Mouse (Mus musculus) adrenal gland, adult 2 months (tissue): ENCODE results near the gene Col5a3. TPM values are rescaled to one million over a fixed set of nuclear protein-coding genes. Genes with fewer than 3 reads are reported as not detected.

Experiments
- DNase-seq: peaks from one replicate; pipeline ENCODE4 v3.0.0; 2021
- polyA plus RNA-seq: library from polyadenylated mRNA; depleted of rRNA; stranded (reverse); fragments of >200 nt; gene quantifications from 2 replicates; pipeline ENCODE4 v1.2.3, GENCODE M21; 2012
- total RNA-seq, 2 experiments: library from RNA; stranded (reverse); gene quantifications; 2 replicates each; pipeline ENCODE4 v1.2.3; 2021

The Col5a3 gene
- total and polyA plus RNA-seq, 3 experiments, result 78.4 to 293 (median 110) TPM

DNA sequence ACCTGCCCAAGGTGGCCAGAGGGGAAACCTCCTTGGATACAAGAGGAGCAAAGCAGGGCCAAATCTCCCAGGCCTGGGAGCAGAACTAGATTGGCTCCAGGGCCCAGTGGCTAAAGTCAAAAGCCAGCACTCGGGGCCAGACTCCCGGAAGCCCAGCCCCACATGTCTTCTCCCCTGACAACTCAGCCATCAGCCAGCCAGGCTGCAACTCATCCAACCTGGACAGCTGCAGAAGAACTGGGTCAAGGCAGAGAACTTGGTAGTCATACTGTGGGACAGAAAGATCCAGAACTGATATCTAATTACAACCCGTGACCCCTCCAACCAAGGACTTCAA is 9.7 kb downstream of the Col5a3 start:
- peak; percentile 86 for DNase-seq

DNA sequence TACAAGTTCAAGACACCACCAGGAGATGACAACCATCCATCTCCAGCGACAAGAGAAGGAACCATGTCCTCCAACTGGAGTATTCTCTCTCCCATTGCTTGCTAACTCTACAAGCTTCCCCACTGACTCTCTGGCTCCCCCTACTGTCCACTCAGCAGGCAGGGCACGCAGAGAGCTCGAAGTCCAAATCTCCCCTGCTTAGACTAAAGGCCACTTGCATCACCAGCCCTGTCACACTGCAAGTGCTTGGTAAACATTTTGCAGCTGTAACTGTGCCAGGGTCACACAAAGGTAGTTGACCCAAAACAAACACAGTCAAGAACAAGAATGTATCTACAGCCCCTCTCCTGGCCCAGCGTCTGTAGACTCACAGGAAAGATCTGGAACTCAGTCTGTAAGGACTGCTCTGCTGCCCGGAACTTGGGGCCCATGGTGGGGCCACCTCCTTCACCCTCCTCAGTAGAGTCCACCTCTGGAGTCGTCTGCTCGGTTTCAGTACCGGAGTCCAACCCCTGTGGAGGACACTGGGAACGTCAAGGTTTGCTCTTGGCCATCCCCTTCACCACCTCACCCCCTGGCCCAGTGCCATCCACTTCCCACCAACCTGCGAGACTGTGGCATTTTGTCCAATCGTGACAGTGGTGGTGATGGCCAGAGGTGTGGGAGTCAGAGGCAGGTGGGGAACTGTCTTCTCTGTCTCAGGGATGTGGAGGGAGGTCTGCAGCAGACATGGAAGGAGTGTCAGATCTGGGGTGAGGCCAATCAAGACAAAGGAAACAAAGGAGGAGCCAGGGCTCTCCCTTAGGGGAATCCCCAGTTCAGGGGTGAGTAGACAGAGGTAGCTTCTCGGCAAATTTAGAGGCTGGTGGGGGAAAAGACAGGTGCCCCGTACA is 10.4 kb downstream of the Col5a3 start:
- peak; percentile 90 for DNase-seq

DNA sequence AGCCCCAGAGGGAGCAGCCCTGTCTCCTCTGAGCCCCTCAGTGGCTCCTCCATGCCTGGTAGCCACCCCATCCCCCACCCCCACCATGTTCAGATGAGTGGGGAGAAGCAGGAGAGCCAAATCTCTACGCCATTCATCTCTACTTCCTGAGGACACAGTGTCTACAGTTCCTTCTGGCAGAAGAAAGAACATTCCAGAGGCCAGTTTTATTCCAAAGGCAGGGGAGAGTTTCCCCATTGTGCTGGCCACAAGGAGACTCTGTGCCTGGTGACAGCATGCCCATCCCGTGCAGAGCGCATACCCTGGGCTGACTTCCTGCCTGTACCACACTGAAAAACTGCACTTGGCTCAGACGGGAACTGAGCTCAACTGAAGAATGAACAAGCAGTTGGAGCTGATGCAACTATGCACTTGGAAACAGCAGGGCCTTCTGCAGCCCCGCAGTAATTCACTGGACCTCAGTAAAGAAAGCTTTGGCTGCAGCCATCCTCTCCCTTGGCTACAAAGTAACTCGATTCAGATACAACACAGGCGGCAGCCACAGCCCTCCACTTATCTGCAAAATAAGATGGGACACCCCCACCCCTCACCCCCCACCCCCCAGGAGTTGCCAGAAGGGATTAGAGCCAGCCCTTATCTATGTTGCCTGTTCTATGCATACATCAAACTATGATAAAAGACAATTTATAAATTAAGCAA is 20.6 kb downstream of the Col5a3 start:
- DNase-seq, result peak; percentile 36

DNA sequence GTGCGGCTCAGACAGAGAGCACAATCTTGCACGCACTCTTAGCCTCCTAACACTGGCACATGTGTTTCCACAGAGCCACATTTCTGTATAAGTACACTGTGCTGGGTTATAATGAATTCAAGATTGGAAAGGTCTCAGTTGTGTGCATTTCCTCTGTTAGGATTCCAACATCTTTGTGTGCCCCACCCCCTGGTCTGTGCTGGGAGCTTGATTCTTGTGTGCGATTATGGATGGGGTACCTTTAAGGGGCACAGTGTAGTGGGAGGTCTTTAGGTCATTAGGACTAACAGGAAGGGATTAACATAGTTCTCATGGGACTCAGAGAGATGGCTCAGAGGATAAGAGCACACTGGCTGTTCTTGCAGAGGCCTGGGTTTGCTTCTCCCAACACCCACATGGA is 24.5 kb downstream of the Col5a3 start:
- DNase-seq, result no peak

DNA sequence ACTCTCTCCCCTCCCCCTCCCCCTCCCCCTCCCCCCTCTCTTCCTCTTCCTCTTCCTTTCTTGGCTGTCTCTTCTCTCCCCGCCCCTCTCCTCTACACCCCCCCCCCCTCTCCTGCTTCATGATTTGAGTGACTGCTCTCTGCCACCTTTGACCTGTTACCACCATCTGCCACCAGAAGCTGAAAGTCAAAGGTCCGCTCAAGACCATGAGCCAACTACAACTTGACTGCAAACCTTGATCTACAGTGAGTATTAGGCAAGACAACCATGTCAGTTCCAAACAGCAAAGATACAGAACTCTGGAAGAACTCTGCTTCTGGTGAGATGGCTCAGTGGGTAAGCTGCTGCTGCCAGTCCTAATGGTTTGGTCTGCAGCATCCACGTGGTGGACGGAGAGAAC is 25.2 kb downstream of the Col5a3 start:
- no peak for DNase-seq

DNA sequence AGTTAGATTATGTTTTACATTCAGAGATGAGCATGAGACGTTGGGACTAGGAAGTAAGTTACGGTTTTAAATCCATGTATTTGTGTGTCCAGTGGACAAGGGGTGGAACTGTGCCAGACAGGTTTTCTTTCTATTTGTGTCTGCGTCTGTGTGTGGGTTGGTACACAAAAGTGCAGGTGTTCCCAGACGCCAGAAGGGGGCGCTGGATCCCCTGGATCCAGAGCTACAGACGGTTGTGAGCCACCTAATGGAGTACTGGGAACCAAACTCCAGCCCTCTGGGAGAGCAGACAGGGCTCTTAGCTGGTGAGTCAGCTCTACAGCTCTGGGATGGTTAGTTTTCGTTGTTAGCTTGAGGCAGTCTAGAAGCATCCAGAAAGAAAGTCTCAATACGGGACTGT is 26.9 kb downstream of the Col5a3 start:
- no peak for DNase-seq

DNA sequence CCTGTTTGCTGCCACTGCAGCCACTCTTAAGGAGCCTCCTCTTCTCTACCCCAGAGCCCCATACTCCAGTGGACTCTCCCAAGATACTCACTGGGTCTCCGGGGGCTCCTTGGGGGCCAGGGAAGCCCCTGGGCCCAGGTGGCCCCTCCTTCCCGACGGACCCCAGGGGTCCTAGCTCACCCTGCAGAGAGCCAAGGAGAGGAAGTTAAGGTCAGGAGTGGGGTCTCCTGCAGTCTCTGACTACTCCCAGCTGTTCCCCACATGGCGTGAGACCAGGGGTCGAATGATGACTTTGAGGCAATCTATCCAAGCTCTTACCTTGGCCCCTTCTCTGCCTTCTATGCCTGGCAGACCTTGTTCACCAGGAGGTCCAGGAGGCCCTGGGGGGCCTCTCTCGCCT is 29.8 kb downstream of the Col5a3 start:
- no peak for DNase-seq

DNA sequence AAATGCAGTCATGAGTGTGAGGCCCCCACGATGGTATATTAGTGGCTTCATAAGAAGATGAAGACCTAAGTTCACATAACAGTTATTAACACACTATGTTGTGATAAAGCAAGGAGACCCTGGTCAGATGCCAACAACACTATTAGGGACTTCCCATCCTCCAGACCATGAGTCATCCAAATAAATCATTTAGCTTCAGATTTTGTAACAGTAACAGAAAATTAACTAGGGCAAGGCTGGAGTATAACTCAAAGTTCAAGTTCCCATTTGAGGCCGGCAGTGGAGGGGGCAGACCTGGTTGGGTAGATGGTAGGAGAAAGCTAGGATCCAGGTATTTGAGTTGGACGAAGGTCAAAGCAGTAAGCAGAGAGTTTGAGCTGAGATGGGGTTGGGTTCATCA is 33.6 kb downstream of the Col5a3 start:
- peak; percentile 60 for DNase-seq

DNA sequence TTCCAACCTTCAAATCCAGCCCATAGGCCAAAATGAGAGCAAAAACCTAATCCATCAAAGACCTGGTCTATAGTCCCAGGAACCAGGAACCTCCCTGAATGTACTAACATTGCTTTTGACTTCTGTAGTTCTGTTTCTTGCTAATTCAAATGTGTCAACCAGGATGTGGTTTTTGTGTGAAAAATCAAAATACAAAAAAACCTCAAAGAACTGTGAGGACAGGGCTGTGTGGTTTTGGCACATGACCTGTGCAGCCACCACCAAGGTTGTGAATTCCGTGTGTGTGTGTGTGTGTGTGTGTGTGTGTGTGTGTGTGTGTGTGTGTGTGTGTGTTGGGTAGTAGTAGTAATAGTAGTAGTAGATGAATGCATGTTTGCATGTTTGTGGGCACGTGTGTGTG is 49.6 kb downstream of the Col5a3 start:
- DNase-seq, result no peak

DNA sequence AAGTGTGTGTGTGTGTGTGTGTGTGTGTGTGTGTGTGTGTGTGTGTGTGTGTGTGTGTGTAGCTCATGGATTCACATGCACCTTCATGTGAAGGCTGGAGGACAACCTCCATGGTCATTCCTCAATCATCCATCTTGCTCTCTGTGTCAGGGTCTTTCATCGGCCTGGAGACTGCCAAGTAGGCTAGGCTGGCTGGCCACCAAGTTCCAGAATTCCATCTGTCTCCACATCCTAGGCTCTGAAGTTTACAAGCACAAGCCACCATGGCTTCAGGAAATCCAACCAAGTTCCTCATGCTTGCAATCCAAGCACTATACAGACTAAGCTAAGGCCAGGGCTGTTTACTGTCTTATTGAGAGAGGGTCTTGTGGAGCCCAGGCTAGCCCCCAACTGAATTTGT is 51.8 kb downstream of the Col5a3 start:
- DNase-seq, result no peak

DNA sequence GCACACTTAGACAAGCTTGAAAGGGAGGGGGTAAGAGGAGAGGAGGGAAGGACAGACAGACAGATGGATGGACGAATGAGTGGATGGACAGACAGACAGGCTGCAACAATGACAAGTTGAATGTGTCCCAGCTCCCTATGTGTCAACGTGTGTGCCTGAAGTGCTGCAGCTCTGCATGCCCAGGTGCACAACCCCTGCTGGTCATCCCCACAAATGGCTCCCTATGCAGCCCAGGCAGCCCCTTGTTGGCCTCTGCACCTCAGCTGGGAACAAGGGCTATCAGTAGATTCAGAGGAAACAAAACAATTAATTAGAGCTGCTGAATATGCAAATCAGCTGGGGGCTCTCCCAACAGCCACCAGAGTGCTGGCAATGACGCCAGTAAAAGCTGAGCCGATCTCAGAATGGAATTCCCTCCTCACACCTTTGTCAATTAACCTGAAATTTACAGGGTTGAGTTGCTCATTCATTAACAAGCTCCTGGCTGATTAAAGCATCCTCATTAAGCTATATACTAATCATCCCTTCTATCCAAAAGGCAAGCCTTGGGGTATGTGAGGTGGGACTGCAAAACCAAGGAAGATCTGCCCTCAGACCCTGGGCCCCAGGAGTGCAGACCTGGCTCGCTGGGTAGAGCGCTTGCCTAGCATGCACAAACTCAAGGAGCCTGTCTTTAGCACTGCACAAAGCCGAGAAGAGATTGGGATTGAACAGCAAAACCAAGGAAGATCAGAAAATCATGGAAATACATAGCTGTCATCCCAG is 52.5 kb downstream of the Col5a3 start:
- DNase-seq, result no peak

DNA sequence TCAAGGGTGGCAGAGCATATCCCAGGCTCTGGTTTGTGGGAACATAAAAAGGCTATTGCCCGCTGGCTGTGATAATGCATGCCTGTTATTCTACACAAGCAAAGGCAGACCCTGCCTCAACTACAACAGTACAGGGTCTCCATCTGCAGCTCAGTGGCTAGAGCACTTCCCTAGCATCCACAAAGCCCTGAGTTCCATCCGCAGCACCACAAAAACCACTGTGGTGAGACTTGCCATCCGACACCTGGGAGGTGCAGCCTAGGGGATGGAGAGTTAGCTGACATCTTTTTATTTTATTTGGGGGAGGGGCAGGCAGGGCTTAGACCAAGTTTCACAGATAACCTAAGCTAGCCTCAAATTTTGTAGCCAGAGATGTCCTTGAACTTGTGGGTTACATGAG is 53.5 kb downstream of the Col5a3 start:
- DNase-seq, result no peak

DNA sequence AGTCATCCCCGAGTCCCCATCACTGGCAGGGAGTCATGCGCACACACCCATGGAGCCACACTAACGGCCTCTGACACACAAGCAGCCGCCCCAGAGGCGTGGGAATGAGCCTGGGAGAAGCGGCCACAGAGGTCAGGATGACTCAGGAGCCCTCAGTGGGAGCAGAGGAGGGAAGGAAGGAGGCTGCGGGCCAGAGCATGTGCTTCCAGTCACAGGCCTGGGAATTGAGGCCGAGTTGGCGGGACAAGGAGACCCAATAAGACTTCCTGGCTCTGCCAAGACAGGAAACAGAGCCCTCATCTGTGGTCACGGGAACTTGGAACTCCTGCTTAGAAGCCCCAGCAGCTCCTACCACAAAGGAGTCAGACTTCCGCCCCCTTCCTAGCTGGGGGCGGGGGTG is 54.1 kb downstream of the Col5a3 start:
- DNase-seq, result peak; percentile 90

DNA sequence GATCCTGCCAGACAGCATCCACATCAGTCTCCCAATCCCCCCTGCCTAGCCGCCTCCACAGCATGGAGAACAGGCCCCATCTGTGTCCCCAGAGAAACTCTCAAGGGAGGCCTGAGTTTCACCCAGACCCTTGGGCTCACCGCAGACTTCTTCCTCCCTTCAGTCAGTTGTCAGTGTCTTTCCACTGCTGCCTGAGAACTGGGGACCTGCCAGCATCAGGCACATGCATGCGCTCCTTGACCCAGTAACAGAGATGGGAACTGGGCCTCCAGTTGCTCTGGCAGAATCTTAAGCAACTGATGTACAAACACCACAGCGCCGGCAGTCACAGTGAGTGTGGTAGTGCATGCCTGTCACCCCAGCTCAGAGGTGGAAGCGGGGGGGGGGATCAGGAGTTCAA is 56.0 kb downstream of the Col5a3 start:
- DNase-seq, result peak; percentile 40

DNA sequence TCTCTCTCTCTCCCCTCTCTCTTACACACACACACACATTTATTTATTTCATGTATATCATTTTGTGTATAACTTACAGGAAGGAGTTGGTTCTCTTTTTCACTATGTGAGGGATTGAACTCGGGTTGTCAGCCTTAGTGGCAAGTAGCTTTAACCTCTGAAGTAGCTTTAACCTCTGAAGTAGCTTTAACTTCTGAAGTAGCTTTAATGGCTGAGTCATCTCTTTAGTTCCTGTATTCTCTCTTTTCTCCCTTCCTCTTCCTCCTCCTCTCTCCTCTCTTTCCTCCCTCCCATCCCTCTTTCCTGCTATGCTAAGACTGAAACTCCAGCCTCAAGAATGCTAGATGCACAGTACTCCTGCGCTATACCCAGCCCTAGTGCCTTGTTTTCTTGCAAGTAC is 56.6 kb downstream of the Col5a3 start:
- no peak for DNase-seq

DNA sequence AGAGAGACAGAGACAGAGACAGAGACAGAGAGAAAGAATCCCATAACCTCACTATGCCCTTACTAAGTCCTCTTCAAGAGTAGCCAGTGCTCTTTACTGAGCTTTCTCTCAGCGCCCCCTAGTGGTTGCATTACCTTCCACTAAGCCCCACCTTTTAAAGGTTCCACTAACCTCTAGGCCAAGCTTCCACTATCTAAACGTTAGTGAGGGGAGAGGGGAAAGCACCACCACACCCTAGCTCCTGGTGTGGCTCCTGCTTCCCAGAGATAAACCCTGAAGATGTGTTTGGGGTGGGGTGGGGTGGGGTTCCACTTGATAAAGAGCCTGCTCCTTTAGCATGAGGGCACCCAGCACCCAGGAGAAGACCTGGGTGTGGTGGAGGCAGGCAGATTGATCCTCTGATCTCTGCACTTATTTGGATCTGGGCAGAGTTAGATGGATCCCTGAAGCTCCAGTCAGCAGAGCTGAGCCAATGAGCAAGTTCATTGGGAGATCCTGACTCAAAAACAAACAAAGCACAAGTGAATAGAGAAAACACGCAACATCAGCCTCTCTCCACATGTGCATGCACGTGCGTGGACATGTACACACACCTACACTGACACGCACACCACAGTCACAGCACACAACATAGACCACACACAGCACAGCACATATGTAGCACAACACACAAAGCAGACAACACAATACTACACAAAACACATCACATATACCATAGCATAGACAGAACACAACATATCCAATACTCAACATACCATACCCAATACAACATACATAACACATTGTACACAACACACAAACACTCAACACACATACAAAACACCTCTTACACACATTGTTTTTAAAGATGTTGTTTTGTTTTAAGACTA is 57.5 kb downstream of the Col5a3 start:
- DNase-seq, result peak; percentile 64

DNA sequence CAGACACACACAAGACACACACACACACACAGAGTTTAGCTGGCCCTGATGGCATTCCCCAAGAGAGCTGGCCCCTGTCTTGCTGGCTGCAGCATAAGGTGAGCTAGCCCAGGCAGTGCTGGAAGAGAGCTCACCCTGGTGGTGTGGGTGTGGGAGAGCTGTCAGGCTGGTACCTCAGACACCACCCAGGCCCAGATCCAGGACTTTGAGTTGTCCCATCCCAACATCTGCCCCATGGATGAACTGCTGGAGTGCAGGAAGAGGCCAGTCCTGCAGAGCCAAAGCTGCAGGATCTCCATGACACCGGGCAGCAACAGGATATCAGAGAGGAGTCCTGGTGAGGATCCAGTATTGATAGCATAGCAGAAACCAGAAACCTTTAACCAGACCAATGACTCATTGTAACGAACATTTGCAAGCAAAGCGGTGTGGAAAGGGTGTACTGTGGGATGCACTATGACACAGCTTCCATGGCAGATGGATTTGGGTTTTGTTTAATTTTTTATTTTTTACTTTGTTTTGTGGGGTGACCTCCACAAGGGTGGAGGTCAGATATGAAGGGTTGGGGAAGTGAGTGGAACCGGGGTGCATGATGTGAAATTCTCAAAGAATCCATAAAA is 58.7 kb downstream of the Col5a3 start:
- no peak for DNase-seq

DNA sequence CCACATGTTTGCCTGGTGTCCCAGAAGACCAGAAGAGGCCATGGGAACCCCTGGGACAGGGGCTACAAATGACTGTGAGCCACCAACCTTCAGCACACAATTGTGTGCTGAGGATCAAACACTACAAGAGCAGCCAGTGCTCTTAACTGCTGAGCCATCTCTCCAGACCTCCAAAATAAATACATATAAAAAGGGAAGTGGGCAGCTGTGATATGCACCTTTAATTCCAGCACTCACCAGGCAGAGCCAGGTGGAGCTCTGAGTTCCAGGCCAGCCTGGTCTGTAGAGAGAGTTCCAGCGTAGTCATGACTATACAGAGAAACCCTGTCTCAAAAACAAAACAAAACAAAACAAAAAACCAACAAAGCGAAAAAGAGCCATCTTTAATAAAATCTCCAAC is 60.5 kb downstream of the Col5a3 start:
- DNase-seq, result no peak

DNA sequence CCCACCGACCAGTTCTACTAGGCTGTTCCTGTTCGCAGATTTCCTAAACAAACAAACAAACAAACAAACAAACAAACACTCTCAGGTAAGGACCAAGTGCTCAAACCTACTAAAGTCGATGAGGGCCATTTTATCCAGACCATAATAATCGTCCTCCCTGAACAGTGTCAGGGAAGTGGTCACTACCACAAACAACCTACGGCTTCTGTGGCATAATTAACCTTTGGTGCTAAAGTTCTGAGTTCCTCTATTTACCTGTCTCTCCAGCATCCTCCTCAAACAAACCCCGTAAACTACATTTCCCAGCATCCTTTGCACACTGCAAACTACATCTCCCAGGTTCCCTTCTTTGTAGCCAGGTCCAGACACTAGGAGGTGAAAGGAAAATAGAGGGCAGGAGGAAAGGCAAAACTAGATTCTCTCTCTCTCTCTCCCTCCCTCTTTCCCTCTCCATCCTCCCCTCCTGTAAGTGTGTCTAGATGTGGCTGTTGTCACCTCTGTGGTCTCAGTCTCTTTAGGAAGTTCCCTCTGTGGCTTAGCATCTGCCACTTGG is 63.3 kb downstream of the Col5a3 start:
- DNase-seq, result no peak

DNA sequence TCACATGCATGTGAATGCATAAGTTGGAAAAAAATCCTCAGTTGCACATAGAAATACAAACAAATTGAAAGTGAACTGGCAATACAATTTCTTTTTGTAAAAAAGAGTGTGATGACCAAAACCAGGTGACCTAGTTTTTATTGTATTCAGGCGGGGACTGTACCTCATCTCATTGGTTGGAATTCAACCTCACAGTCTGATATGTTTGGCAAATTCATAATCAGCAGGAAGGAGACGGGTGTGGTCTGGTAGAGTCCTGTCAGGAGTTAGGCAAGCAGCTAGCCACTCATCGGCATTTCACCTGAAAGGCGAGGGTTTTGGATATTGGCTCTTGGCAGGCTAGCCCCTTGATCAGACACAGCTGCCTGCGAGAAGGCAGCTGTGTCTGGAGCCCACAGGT is 65.7 kb downstream of the Col5a3 start:
- no peak for DNase-seq

DNA sequence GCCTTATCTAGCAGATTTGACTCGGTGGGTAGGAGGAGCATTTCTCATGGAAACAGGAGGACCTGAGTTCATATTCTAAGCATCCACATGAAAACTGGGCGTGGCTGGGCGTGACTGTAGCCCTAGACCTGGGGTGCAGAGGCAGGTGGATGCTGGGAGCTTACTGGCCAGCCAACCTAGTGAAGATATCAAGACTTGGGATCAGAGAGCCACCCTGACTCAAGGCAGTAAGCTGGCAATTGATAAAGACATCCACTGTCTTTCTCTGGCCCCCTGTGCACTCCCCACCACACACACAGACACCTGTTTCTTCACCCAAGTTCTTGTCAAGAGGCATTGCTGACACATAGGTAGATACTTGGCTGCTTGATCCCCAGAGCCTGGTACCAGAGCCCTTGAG is 66.3 kb downstream of the Col5a3 start:
- no peak for DNase-seq
